Comparison of ENCODE assay signal across 19 mouse cellular contexts in genomic region chr8:29961322-29961721, GRCm38 (mm10).
"Had no signal": no experiment of that assay in that cellular context is flagged by ENCODE, and none has a peak within 500 bp of the region (broad histone marks: within the 10 kb centered on the region; RNA-seq: fewer than 3 reads in every experiment).

No protein-coding gene starts in this region.

- H3K36me3 ChIP-seq: midbrain, embryonic 10.5 days; midbrain, embryonic 12.5 days; neural tube, embryonic 13.5 days; neural tube, embryonic 15.5 days had no signal

- H3K4me2 ChIP-seq: lung, embryonic 14.5 days; midbrain, embryonic 12.5 days; neural tube, embryonic 13.5 days; neural tube, embryonic 15.5 days had no signal

- H3K9ac ChIP-seq: lung, embryonic 14.5 days; midbrain, embryonic 12.5 days; neural tube, embryonic 13.5 days; neural tube, embryonic 15.5 days had no signal

- H3K9me3 ChIP-seq: midbrain, embryonic 10.5 days; midbrain, embryonic 12.5 days; neural tube, embryonic 13.5 days; neural tube, embryonic 15.5 days had no signal

- H3K27me3 ChIP-seq: midbrain, embryonic 12.5 days; neural tube, embryonic 13.5 days; neural tube, embryonic 15.5 days had no signal

- H3K4me1 ChIP-seq: midbrain, embryonic 10.5 days; midbrain, embryonic 12.5 days; neural tube, embryonic 13.5 days; neural tube, embryonic 15.5 days had no signal

- H3K4me3 ChIP-seq: midbrain, embryonic 10.5 days; midbrain, embryonic 12.5 days; myocyte; neural tube, embryonic 13.5 days; neural tube, embryonic 15.5 days had no signal

- DNase-seq: lung, adult 18-20 months; lung, embryonic 14.5 days; lung, postnatal 10 days; lung, postnatal 4 days; midbrain, embryonic 14.5 days; retina, postnatal 1 day; right cerebral cortex, adult 18-20 months; right cerebral cortex, postnatal 25 days; right cerebral cortex, postnatal 4 days; spleen, adult 18-20 months; thymus, adult 18-20 months; thymus, postnatal 14 days; thymus, postnatal 36 days had no signal

- ATAC-seq: midbrain, embryonic 16.5 days had no signal

- H3K27ac ChIP-seq: midbrain, embryonic 10.5 days; midbrain, embryonic 12.5 days; neural tube, embryonic 13.5 days; neural tube, embryonic 15.5 days had no signal
